Mouse (Mus musculus) olfactory bulb, adult 2 months (tissue): ENCODE data around the gene Myom1.

Experiments
- CTCF ChIP-seq: fragments of 200-500 bp; IDR thresholded peaks from 2 replicates; pipeline ENCODE4 v1.5.1; 2012; ENCODE audit warnings: low read depth, mild to moderate bottlenecking, low read length, moderate library complexity; ENCODE audit not compliant: insufficient read depth
- POLR2A ChIP-seq: fragments of 200-500 bp; IDR thresholded peaks from 2 replicates; pipeline ENCODE4 v1.6.1; 2012; ENCODE audit warnings: mild to moderate bottlenecking, low read depth, low read length, moderate library complexity; ENCODE audit not compliant: insufficient read depth

DNA sequence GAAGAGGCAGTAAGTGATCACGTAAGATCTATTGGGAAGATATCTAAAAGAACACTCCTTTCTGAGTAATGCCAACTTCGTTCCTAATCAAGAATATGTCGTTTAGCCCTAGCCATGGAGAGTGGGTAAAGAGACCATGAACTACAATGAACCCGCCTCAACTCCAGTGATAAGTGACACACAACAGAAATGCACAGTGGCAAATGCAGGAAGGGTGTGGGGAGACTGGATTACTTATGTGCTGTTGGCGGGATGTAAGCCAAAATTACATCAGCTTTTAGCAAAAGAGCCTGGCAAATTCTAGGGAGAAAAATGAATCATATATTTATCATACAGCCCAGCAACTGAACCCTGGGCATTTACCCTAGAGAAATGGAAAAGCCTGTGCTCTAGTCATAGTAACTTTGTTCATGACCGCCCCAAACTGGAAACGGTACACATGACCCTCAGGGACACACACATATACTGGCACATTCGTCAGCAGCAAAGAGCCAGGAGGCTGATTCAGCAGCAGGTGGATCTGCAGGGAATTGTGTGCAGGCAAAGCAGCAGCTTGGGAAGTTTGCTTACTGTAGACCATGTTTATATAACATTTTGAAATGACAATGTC lies 121.7 kb downstream of the Myom1 start:
- TF ChIP-seq POLR2A (no peak), CTCF (no peak)
